Mouse (Mus musculus) midbrain, embryonic 12.5 days (tissue): ENCODE results near the gene Atp13a4. TPM values are rescaled to one million over a fixed set of nuclear protein-coding genes. Genes with fewer than 3 reads are reported as not detected.

ENCODE experiments used
- ATAC-seq: fragments of 200-750 bp; cut with Nextera tagmentation; 2 replicates; pipeline ENCODE4 v1.8.0; 2017; ENCODE audit warnings: low read depth, moderate TSS enrichment, moderate library complexity; ENCODE audit not compliant: low FRiP score
- H3K27ac ChIP-seq: fragments of 300-500 bp; sonication (generic); replicated peaks from 2 replicates; pipeline ENCODE4 v1.5.1; 2016; ENCODE audit warnings: mild to moderate bottlenecking
- H3K27me3 ChIP-seq: fragments of 300-500 bp; sonication (generic); 2 replicates; pipeline ENCODE4 v1.6.1; 2016; ENCODE audit warnings: mild to moderate bottlenecking
- H3K36me3 ChIP-seq: fragments of 300-500 bp; sonication (generic); 2 replicates; pipeline ENCODE4 v1.6.1; 2016
- H3K4me1 ChIP-seq: fragments of 300-500 bp; sonication (generic); 2 replicates; pipeline ENCODE4 v1.6.1; 2016
- H3K4me2 ChIP-seq: fragments of 300-500 bp; sonication (generic); replicated peaks from 2 replicates; pipeline ENCODE4 v1.6.1; 2016; ENCODE audit warnings: mild to moderate bottlenecking, moderate library complexity
- H3K4me3 ChIP-seq: fragments of 300-500 bp; sonication (generic); 2 replicates; pipeline ENCODE4 v1.5.1; 2016; ENCODE audit warnings: mild to moderate bottlenecking
- H3K9ac ChIP-seq: fragments of 300-500 bp; sonication (generic); replicated peaks from 2 replicates; pipeline ENCODE4 v1.6.1; 2016; ENCODE audit warnings: mild to moderate bottlenecking, moderate library complexity
- H3K9me3 ChIP-seq: fragments of 300-500 bp; sonication (generic); 2 replicates; pipeline ENCODE4 v1.6.1; 2016; ENCODE audit warnings: mild to moderate bottlenecking
- WGBS: fragments of 180-500 bp; shearing (Covaris S2); methylation state at CpG from one replicate; pipeline ENCODE4 v1.1.7; 2016; 5-methylcytosine and 5-hydroxymethylcytosine counted together
- polyA plus RNA-seq: library from polyadenylated mRNA; unstranded; fragments of >200 nt; fragmentation: Nextera tagmentation; extraction: Ambion mirVana; gene quantifications from 2 replicates; pipeline ENCODE4 v1.2.1, GENCODE M21; 2016

Gene Atp13a4
- polyA plus RNA-seq, 1 experiment from 2014 or later: 0.26 TPM

DNA sequence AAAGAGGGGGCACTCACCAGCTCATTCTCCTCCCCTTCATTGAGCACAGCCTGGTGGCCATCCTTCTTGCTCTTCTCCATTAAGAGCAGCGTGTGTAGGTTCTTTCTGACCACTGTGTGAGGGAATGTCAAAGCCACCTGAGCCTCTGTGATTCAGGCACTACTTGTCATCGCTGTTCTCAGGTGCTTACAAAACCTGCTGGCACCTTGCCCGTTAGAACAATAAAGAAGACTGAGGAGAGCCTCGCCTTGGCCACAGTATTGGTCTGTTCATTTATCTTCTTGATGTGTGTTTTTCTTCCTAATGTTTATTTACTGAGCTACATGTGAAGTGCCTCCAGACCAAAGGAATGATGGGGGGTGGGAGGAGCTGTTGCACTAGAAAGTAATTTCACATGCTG, 166.2 kb downstream of the Atp13a4 start, which contains the start of gene Atp13a5:
TSS of gene Atp13a5 (minus strand) at position 275 of the 400 bp plus-strand sequence.
- Histone ChIP-seq H3K36me3 (no peaks in the 10 kb centered on the region), H3K9me3 (no peaks in the 10 kb centered on the region), H3K27ac (no peak within 1 kb of the TSS), H3K4me3 (no peak within 1 kb of the TSS), H3K4me2 (no peak within 1 kb of the TSS), H3K27me3 (no peaks in the 10 kb centered on the region), H3K9ac (no peak within 1 kb of the TSS), H3K4me1 (no peaks in the 10 kb centered on the region)
- 81% methylated on average over 4 of the region's 4 CpGs for WGBS
- ATAC-seq: no peak

- no peaks in the 10 kb centered on the region for H3K27me3 ChIP-seq
- no peak for ATAC-seq
- H3K36me3 ChIP-seq: no peaks in the 10 kb centered on the region
- no peaks in the 10 kb centered on the region for H3K9me3 ChIP-seq
- no peak overlapping the region for H3K4me3 ChIP-seq
- 89% methylated on average over 8 of the region's 8 CpGs for WGBS
- H3K4me2 ChIP-seq: no peak overlapping the region
- no peak overlapping the region for H3K9ac ChIP-seq
- H3K27ac ChIP-seq: no peak overlapping the region
- H3K4me1 ChIP-seq: no peaks in the 10 kb centered on the region
These were observed 170.0 kb downstream of the Atp13a4 start for GRCm38 (mm10) chr16:29374636-29375035.

Other genes with a start within 250 kb of the Atp13a4 start
- gene Atp13a5, start 166.1 kb downstream of the Atp13a4 start, polyA plus RNA-seq: 0.31 and 0.33 TPM in 2 replicates
- gene Opa1, start 34.5 kb upstream of the Atp13a4 start, polyA plus RNA-seq: 50.4 and 51.6 TPM in 2 replicates